Mouse (Mus musculus) testis, adult 10 weeks (tissue): ENCODE data around the gene Ubxn2a. TPM values are rescaled to one million over a fixed set of nuclear protein-coding genes. Genes with fewer than 3 reads are reported as not detected.

Source experiments
- polyA plus RNA-seq: library from polyadenylated mRNA; stranded (reverse); fragments of 350-450 nt; fragmentation: Illumina TruSeq; extraction: RNeasy Lipid Tissue Mini Kit (QIAGEN cat#74804); gene quantifications from one replicate; pipeline ENCODE4 v1.2.3, GENCODE M21; 2014; ENCODE audit warnings: low read depth, low replicate concordance

Ubxn2a gene
- 20.1 TPM for polyA plus RNA-seq

DNA sequence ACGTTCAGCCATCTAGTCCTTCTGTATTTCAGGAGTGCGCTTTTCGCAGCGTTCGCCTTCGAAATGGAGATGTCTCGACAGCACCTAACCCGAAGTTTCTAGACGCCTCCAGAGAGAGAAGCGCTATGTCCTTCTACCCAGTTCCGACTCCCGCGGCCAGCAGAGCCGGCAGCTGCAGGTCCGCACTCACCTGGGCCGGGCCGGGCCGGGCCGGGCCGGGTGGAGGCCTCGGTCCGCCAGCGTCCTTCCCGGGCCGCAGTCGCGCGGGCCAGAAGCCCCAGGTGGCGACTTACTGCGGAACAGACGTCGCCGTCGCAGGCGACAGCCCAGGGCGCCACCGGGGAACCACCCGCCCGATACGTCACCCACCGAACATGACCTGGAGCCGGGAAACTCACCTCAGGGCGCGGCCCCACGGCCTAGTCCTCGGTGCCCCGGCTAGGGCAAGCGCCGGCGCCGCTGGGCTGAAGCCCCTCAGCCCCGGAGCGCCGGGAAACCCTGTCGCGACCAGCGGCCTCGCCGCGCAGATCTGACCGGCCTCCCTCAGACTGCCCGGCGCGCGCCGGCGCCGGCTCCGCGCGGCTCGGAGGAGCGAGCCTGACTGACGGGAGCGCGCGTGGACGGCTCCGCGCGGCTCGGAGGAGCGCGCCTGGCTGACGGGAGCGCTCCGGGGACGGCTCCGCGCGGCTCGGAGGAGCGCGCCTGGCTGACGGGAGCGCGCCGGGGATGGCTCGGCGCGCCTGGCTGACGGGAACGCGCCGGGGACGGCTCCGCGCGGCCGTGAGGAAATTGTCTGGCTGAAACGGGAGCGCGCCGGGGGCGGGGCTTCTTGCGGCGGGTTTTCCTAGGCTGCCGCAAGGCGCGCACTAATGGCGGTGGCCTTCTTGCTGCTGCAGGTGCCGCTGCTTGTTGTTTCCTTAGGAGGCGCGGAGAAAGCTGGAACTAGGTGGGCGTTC is at the start of gene Ubxn2a:
TSS of gene Ubxn2a (minus strand) at position 755 of the 956 bp plus-strand sequence.

DNA sequence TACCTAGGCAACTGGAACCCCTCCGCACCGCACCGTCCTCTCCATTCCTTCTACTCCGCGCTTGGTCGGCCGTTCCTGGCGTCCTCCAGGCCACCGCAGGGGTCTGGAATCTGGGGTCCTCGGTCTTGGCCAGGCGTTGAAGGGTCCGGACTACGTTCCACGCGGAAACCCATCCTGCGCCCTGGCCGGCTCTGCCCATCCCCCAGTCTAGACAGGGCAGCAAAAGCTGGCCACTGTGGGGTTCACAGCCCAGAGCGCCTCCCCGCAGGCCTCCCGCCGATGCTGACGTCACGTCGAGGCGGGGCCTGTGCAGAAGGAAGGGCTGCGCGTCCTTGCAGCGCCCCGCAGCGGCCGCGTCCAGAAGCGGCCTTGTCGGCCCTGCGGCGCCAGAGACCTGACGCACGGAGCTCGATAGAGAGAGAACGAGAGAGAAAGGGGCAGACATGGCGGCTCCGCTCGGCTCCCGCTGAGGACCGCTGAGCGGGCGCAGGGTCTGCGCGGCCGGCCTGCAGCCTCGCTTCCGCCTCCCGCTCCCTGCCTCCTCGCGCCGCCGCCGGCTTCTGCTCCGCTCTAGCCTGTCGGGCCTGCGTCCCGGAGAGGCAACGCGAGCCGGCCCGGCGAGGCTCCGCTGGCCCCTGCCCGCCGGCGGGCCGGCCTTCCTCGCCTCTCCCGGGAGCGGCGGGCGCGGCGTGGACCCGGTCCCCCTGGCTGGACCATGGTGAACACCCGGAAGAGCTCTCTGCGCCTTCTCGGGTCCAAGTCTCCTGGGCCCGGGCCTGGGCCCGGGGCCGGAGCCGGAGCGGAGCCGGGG is 9.7 kb upstream of the Ubxn2a start, which contains the start of gene Atad2b:
TSS of gene Atad2b (plus strand) at position 360 of the 811 bp plus-strand sequence.

DNA sequence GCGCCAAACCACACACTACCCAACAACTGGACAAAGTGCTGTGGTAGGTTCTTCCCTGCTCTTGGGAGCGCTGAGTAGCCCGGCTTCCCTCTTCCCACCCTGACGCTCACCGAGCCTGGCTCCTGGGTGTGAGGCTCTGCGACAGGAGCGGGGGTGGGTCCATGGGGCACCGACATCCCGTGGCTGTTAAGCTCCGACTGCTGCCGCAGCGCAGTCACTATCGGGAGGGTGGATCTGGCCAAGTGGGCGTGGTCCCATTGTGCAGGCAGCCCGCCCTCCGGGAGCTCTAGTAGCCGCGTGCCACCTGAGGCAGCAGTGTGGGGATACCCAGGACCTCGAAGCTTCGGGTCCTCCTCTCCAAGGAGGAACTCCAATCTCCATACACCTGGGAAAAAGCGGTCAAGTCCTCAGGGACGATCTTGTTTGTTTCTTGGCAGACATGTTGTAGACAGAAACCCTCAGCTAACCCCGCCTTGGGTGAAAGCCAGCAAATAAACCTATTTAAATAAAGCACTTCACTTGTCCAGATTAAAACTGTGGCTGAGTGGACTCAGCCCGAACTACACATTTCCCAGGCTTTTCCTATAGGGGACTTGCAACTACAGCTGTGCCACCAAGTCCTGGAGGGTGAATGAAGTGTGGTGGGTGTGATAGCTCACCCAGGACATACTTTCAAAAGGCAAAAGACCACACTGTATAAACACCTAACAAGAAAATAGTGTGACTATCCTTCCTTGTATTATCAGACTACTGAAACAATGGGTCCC is 33.2 kb downstream of the Ubxn2a start, which contains the start of gene Mfsd2b:
TSS of gene Mfsd2b (minus strand) at position 199 of the 767 bp plus-strand sequence.

DNA sequence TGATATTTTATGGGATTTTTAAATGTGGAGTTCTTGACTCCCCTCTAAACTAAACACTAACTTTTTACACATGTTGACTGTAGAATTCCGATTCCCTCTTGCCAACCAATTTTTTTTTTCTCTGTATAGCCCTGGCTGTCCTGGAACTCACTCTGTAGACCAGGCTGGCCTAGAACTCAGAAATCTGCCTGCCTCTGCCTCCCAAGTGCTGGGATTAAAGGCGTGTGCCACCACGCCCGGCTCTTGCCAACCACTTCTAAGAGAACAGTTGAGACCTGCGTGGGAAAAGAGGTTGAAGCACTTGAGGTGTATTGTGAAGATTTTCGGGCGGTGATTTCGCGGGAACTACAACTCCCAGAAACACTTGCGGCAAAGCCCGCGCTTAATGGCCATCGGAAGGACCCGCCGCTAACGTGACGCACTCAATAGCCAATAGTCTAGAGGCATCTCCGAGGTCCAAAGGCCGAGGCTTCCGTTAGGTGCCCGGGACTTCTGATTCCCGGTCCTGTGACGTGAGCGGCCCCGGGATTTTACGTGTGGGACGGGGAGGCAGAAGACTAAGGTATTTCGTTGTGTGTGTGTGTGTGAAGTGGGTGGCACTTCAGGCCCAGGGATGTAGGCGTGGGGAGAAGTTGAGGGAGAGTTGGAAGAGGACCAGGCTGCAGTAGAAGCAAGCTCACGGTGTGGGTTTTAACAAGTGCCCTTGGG is 64.5 kb downstream of the Ubxn2a start, which contains the start of gene Wdcp:
TSS of gene Wdcp (plus strand) at position 414 of the 708 bp plus-strand sequence.

DNA sequence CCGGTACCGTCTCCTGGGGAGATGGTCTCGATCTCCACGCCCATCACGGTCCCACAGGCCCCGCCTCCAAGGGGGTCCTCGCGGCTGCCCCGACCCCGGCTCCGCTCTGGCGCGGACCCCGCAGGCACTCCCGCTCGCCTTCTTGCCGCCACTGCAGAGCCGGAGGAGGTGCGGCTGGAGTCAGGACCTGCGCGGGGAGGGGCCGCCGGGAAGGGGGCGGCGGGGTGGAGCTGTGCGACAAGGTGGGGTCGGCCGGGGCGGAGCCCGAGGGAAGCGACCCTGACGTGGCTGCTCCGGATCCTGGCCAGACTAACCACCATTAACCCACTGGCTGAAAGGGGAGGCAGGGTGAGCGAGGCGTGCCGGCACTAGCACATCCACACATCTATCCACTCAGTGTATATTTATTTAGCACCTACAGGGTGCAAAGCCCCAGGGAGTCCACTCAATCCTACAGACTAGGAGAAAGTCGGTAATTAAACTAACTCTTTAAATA is 66.1 kb downstream of the Ubxn2a start, which contains the start of gene Fkbp1b:
TSS of gene Fkbp1b (minus strand) at position 200 of the 496 bp plus-strand sequence.

Other genes starting within 250 kb of the Ubxn2a start
- gene Fam228a, start 169.3 kb downstream of the Ubxn2a start, polyA plus RNA-seq = 97.7 TPM
- gene Pfn4, start 138.7 kb downstream of the Ubxn2a start, polyA plus RNA-seq = 475 TPM
- 146 TPM for gene Fam228b, start 138.4 kb downstream of the Ubxn2a start, polyA plus RNA-seq
- 72.5 TPM for gene Sf3b6, start 90.2 kb downstream of the Ubxn2a start, polyA plus RNA-seq
- gene Fkbp1b, start 66.1 kb downstream of the Ubxn2a start, polyA plus RNA-seq = 0.74 TPM
- gene Wdcp, start 64.4 kb downstream of the Ubxn2a start, polyA plus RNA-seq = 2.8 TPM
- gene Mfsd2b, start 33.3 kb downstream of the Ubxn2a start, polyA plus RNA-seq = 0.83 TPM
- 18.4 TPM for gene Atad2b, start 9.6 kb upstream of the Ubxn2a start, polyA plus RNA-seq